Mouse (Mus musculus): ENCODE results near the gene Ccdc136.

Ccdc136 gene

GRCm38 (mm10) chr6:29391241-29391640, 4.9 kb upstream of the Ccdc136 start:
- intact Hi-C loops (cut with DNase I) = loop anchor here (10.0 kb wide), 1 partner anchor 94 kb away; no protein-coding TSS in a partner anchor

- intact Hi-C loops (cut with DNase I) = loop anchor here (10.0 kb wide), 1 partner anchor 93 kb away; no protein-coding TSS in a partner anchor
Observed at GRCm38 (mm10) chr6:29391802-29392201, 4.3 kb upstream of the Ccdc136 start.

GRCm38 (mm10) chr6:29394286-29394685, 1.8 kb upstream of the Ccdc136 start:
- intact Hi-C loops (cut with DNase I) = loop anchor here (10.0 kb wide), 1 partner anchor 91 kb away; no protein-coding TSS in a partner anchor

DNA sequence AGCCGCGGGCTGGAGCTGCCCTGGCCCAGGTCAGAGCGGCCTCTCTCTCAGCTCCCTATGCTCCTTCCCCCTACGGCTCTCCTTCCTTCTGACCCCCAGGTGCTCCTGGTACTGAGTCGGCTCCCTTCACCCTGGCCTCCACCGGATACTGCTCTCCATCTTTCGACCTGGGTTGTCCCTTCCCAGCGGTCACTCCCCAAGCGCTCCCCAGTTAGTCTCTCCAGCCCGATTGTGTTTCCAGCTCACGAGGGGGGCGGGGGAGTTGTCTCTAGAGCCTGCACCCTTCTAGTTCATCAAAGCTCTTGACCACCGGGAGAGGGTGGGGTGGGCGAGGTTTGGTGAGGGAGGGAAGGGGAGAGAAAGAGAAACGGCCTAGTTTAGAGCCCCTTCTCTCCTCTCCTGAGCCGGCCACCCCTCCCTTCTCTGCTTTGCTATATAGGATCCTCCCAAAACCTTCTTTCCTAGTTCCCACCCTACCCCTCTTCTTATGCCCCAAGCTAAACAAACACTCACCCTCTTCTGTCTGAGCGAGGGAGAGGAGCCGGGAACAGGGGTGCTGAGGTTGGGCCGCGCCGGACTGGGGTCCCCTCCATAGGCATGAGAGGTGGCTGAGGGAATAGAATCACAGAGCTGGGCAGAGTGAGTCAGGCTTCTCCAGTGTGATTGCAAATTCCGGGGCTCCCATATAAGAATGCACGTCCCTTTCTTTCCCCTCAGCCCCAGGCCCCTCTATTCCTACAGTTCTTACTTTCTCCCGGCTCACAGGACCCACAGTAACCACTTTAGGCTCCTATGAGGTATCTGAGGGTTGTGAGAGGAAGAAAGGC, 818 bp downstream of the Ccdc136 start:
- intact Hi-C loops (cut with DNase I) = loop anchor here (10.0 kb wide), 1 partner anchor 88 kb away; no protein-coding TSS in a partner anchor

DNA sequence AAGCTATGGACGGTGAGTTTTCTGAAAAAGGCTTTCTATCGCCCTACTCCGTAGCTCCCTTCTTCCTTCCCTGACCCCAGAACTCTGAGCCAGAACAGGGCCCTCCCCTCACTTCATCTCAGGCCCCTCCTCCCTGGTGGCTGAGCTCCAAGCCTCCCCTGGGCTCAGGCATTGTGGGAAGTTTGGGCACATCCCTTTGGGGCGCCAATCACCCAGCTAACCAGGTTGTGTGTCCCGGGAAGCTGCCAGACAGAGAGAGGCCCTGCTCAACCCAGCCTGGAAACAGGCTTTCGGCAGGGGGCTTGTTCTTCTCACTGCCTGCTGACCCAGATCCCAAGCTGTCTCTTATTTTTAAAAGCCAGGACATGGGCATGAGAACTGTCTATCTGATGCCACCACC, 1.5 kb downstream of the Ccdc136 start:
- intact Hi-C loops (cut with DNase I) = loop anchor here (10.0 kb wide), 1 partner anchor 87 kb away; no protein-coding TSS in a partner anchor

GRCm38 (mm10) chr6:29399851-29400250, 3.7 kb downstream of the Ccdc136 start:
- intact Hi-C loops (cut with DNase I) = loop anchor here (10.0 kb wide), 1 partner anchor 85 kb away; no protein-coding TSS in a partner anchor

DNA sequence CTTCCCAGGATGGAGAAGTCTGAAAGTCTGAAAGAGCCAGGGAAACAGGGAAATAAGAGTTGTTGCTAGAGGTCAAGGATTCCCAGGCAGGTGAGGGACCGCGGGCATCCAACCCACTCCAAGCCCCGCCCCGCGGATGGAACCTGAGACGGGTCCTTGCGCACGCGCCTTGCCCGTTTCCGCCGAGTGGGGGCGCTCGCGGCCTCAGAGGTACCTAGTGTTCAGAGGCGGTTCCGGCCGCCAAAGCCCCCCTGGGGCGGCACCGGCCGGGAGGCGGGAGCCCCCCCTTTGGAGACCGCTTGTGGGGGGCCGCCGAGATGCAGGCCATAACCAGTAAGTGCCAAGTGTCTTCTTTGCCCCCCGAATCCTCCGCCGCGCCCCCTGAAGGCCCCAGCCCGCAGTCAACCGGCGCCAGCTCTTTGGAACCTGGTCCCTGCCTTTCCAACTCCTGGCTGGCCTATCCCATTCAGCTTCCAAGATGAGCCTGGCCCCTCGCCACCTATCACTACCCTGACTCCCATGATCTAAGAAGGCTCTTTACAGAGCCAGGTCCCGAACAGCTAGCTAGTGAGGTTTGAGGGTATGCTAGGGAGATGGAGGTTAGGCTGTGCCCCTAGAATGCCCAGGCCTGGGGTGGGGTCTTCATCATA, 6.7 kb downstream of the Ccdc136 start:
- intact Hi-C loops (cut with DNase I) = no loop called here

- intact Hi-C loops (cut with DNase I) = no loop called here
Observed at GRCm38 (mm10) chr6:29406412-29406811, 10.3 kb downstream of the Ccdc136 start.

DNA sequence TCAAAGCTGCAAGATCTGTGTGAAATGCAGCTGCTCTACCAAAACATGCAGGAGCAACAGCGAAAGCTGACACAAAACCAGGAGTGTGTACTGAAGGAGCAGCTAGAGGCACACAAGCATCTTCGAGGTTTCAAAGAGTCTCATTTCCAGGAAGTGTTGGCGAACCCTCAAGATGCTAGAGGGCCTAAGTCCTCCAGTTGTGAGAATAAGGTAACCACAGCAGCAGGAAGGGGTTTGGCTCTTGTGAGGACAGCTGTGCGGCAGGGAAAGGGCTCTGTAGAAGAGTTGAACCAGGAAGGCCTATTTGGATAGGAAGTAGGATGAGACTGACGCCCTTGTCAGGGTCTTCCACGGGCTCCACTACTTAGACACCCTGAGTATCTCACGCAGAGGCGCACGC, 19.3 kb downstream of the Ccdc136 start:
- intact Hi-C loops (cut with DNase I) = no loop called here

GRCm38 (mm10) chr6:29420596-29420995, 24.5 kb downstream of the Ccdc136 start:
- intact Hi-C loops (cut with DNase I) = no loop called here

GRCm38 (mm10) chr6:29425118-29425517, 29.0 kb downstream of the Ccdc136 start:
- intact Hi-C loops (cut with DNase I) = no loop called here

- intact Hi-C loops (cut with DNase I) = no loop called here
Observed at GRCm38 (mm10) chr6:29426331-29426730, 30.2 kb downstream of the Ccdc136 start.

GRCm38 (mm10) chr6:29428171-29428570, 32.1 kb downstream of the Ccdc136 start:
- intact Hi-C loops (cut with DNase I) = no loop called here

DNA sequence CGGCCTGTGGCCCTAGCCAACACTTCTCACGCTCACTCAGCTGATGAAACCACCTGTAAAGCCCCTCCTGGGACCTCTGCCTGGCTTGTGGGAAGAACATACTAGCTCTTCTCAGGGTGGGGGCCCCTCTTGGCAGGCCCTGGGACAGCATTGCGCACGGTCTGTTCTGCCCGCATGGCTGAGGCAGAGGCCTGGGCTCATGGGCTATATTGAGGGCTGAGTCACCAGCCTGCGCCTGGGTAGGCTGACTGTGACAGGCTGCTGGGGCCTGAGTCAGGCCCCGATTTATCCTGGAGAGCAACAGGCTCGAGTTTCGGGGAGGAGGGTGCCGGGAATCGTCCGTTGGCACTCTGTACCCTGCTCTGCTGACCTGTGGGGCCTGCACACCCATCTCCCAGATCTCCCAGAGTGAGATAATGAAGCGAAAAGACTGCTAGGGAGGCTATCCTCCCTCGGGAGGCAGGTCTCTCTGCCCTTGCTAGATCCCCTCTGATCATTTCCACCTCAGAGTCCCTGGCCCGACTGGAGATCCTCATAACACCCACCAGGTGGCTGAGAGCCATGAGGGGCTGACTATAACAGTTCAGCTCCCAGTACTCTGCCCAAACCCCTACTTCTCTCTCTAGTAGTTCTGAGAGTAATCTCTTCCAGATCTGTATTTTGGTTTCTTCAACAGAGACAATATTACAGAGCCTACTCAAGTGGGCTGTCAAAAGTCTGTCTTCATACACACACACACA, 34.7 kb downstream of the Ccdc136 start:
- intact Hi-C loops (cut with DNase I) = no loop called here

GRCm38 (mm10) chr6:29431473-29431872, 35.4 kb downstream of the Ccdc136 start:
- intact Hi-C loops (cut with DNase I) = no loop called here

DNA sequence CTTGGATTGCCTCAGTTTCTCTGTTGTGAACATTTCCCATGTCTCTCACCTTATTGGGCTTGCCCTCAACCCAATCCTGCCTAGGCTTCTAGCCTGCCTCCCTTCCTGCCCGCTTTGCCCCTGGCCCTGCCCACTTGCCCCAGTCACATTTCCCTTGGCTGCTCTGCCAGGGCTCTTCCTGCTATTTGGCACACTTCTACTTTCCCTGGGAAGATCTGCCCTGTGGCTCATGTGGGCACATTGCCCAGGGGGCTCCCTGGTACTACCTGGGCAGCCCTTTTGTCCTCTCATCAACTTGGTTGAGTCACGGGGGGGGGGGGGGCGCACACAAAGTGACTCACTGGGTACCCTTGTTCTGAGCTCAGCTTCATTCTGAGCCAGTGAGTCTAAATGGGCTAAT, 36.0 kb downstream of the Ccdc136 start:
- intact Hi-C loops (cut with DNase I) = no loop called here

DNA sequence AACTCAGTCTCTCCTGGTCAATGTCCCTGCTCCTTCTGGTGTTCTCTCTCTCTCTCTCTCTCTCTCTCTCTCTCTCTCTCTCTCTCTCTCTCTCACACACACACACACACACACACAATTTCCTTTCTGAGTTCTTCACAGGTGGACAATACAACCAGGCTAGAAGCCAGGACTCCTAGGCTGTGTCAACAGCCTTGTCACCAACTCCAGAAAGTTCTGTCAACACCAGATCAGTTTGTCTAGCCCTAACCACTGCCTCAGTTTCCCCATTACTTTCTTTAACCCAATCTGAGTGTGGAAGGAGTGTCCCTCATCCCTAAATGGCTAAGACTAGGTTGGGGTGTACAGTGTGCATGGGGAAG, 36.5 kb downstream of the Ccdc136 start:
- intact Hi-C loops (cut with DNase I) = no loop called here

- intact Hi-C loops (cut with DNase I) = no loop called here
Observed at GRCm38 (mm10) chr6:29433038-29433803, 37.1 kb downstream of the Ccdc136 start, which contains the start of gene Flnc. Gene Flnc (plus strand): TSS chr6:29433256.

- intact Hi-C loops (cut with DNase I) = no loop called here
Observed at GRCm38 (mm10) chr6:29433804-29434795, 38.0 kb downstream of the Ccdc136 start.

All from adrenal gland (tissue).